Mouse (Mus musculus) heart, embryonic 13.5 days (tissue): Measurements from ENCODE around the gene Nlgn2. TPM values are rescaled to one million over a fixed set of nuclear protein-coding genes. Genes with fewer than 3 reads are reported as not detected.
"Not testable (repeated sequence)": the region's sequence is repeated elsewhere in the genome, so short reads cannot be mapped to it uniquely, and the experiment has no call there.

Experiments
- ATAC-seq: fragments of 200-750 bp; cut with Nextera tagmentation; 2 replicates; pipeline ENCODE4 v1.8.0; 2017; ENCODE audit warnings: moderate TSS enrichment; ENCODE audit not compliant: insufficient number of reproducible peaks, low FRiP score, low TSS enrichment; ENCODE audit errors: extremely low read depth
- H3K27ac ChIP-seq: fragments of 300-500 bp; sonication (generic); replicated peaks from 2 replicates; pipeline ENCODE4 v1.5.1; 2015; ENCODE audit warnings: moderate library complexity, mild to moderate bottlenecking, inconsistent platforms
- H3K27me3 ChIP-seq: fragments of 300-500 bp; sonication (generic); replicated peaks from 2 replicates; pipeline ENCODE4 v1.6.1; 2015; ENCODE audit warnings: mild to moderate bottlenecking, inconsistent platforms
- H3K36me3 ChIP-seq: fragments of 300-500 bp; sonication (generic); 2 replicates; pipeline ENCODE4 v1.6.1; 2015; ENCODE audit warnings: mild to moderate bottlenecking, inconsistent platforms
- H3K4me1 ChIP-seq: fragments of 300-500 bp; sonication (generic); 2 replicates; pipeline ENCODE4 v1.6.1; 2015; ENCODE audit warnings: inconsistent platforms
- H3K4me2 ChIP-seq: fragments of 300-500 bp; sonication (generic); 2 replicates; pipeline ENCODE4 v1.6.1; 2015; ENCODE audit warnings: inconsistent platforms, mild to moderate bottlenecking, moderate library complexity
- H3K4me3 ChIP-seq: fragments of 300-500 bp; sonication (generic); 2 replicates; pipeline ENCODE4 v1.5.1; 2015; ENCODE audit warnings: moderate library complexity, mild to moderate bottlenecking, inconsistent platforms
- H3K9ac ChIP-seq: fragments of 300-500 bp; sonication (generic); 2 replicates; pipeline ENCODE4 v1.6.1; 2015; ENCODE audit warnings: inconsistent platforms, mild to moderate bottlenecking, moderate library complexity
- H3K9me3 ChIP-seq: fragments of 300-500 bp; sonication (generic); 2 replicates; pipeline ENCODE4 v1.6.1; 2016; ENCODE audit warnings: inconsistent platforms
- WGBS: fragments of 180-500 bp; shearing (Covaris S2); methylation state at CpG from one replicate; pipeline ENCODE4 v1.1.7; 2015; ENCODE audit warnings: mixed read lengths; 5-methylcytosine and 5-hydroxymethylcytosine counted together
- polyA plus RNA-seq: library from polyadenylated mRNA; unstranded; fragments of >200 nt; fragmentation: Nextera tagmentation; extraction: Ambion mirVana; gene quantifications from 2 replicates; pipeline ENCODE4 v1.2.1, GENCODE M21; 2015

The Nlgn2 gene
- polyA plus RNA-seq, 1 experiment from 2014 or later: 2.4 TPM

DNA sequence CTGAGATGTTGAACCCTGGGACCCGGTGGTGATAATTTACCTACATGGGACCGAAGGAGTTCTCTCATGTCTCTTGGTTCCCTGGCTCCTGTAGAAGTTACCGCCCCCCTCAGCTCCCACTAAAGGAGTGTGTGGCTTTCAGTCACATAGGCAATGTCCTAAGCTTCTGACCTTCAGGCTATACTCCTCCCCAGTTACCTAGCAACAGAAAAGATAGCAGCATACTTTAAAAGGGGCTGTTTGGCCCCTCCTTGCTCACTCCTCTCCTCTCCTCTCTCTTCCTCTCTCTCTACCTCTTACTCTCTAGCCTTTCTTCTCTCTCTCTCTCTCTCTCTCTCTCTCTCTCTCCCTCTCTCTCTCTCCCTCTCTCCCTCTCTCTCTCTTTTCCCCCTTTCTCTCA lies 26.1 kb upstream of the Nlgn2 start:
- not testable (repeated sequence) for H3K36me3 ChIP-seq, H3K9me3 ChIP-seq, H3K9ac ChIP-seq, H3K4me3 ChIP-seq, ATAC-seq, H3K4me2 ChIP-seq
- WGBS: 54% methylated on average over 3 of the region's 3 CpGs
- Histone ChIP-seq H3K27ac (peak overlapping the region; percentile 65), H3K4me1 (peaks cover 14% of the 10 kb centered on the region), H3K27me3 (peaks cover 14% of the 10 kb centered on the region)

GRCm38 (mm10) chr11:69858113-69858998 lies 20.8 kb upstream of the Nlgn2 start, which contains the start of gene Tnk1:
Gene Tnk1, minus strand, starts transcription at chr11:69858730.
- Histone ChIP-seq H3K27ac (no peak within 1 kb of the TSS), H3K4me2 (0 out of 2 replicates have a peak within 1 kb of the TSS, but pooled peaks have one; percentile 2), H3K27me3 (peaks cover 39% of the 10 kb centered on the region), H3K4me3 (0 out of 2 replicates have a peak within 1 kb of the TSS, but pooled peaks have one; percentile 3), H3K36me3 (no peaks in the 10 kb centered on the region), H3K4me1 (peaks cover 21% of the 10 kb centered on the region), H3K9me3 (no peaks in the 10 kb centered on the region), H3K9ac (no peak within 1 kb of the TSS)
- 26% methylated on average over 30 of the region's 30 CpGs for WGBS
- no peak for ATAC-seq

DNA sequence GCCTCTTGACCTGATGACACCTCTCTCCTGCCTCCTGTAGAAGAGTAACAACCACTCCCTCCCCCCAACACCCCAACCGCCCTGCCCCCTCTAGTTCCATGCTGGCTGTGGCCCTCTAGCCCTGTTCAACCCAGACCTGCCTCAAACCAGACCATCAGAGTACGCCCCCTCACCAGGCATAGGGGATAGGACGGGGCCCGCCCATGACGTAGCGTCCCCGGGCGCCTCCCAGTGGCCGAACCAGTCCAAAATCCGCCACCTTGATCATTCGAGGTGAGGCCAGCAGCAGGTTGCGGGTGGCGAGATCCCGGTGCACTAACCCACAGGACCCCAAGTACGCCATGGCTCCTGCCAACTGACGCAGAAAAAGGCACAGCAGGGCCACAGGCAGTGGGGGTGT lies 17.8 kb upstream of the Nlgn2 start:
- Histone ChIP-seq H3K36me3 (peaks cover 23% of the 10 kb centered on the region), H3K27me3 (peaks cover 39% of the 10 kb centered on the region), H3K9ac (0 out of 2 replicates have a peak overlapping the region, but pooled peaks have one; percentile 3), H3K4me2 (peak overlapping the region; percentile 40), H3K27ac (peak overlapping the region; percentile 51), H3K4me1 (peaks cover 30% of the 10 kb centered on the region), H3K4me3 (no peak overlapping the region), H3K9me3 (no peaks in the 10 kb centered on the region)
- 23% methylated on average over 16 of the region's 16 CpGs for WGBS
- no peak; the same call in 1 of the 2 replicates for ATAC-seq

DNA sequence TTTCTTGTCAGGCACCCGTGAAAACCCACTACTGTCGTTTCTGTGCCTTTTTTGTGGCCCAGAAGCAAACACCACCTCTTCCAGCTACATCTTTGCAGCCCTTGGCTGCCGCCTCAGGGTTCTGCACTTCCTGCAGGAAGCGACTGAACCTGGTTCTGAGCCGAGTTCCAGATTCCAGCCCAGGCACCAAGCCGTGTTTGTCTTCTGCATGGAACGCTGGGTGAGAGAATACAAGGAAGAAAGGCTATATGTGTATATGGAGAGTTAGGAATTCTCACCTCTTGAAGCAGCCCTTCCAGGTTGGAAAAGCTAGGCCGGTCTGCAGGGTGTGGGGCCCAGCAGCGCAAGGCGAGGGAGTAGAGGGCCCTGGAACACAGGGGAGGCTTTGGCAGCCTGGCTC lies 17.1 kb upstream of the Nlgn2 start:
- peaks cover 30% of the 10 kb centered on the region for H3K36me3 ChIP-seq
- no peak for ATAC-seq
- 0 out of 2 replicates have a peak overlapping the region, but pooled peaks have one; percentile 3 for H3K9ac ChIP-seq
- no peak overlapping the region for H3K4me3 ChIP-seq
- WGBS: 68% methylated on average over 10 of the region's 10 CpGs
- peak overlapping the region; percentile 40; the same call in 1 of the 2 replicates for H3K4me2 ChIP-seq
- peak overlapping the region; percentile 51; the same call in 1 of the 2 replicates for H3K27ac ChIP-seq
- peaks cover 34% of the 10 kb centered on the region for H3K4me1 ChIP-seq
- H3K9me3 ChIP-seq: no peaks in the 10 kb centered on the region
- H3K27me3 ChIP-seq: peaks cover 35% of the 10 kb centered on the region

- 39% methylated on average over 7 of the region's 7 CpGs for WGBS
- Histone ChIP-seq H3K9me3 (no peaks in the 10 kb centered on the region), H3K4me3 (no peak overlapping the region), H3K27me3 (peaks cover 28% of the 10 kb centered on the region), H3K4me1 (peaks cover 38% of the 10 kb centered on the region), H3K36me3 (peaks cover 37% of the 10 kb centered on the region), H3K9ac (no peak overlapping the region), H3K4me2 (peak overlapping the region; percentile 34; the same call in 1 of the 2 replicates), H3K27ac (peak overlapping the region; percentile 66)
- peak; percentile 91 for ATAC-seq
These were observed 16.4 kb upstream of the Nlgn2 start for GRCm38 (mm10) chr11:69853994-69854393.

GRCm38 (mm10) chr11:69850754-69851153 lies 13.2 kb upstream of the Nlgn2 start:
- Histone ChIP-seq H3K9me3 (no peaks in the 10 kb centered on the region), H3K27ac (no peak overlapping the region), H3K4me3 (no peak overlapping the region), H3K4me2 (no peak overlapping the region), H3K36me3 (peaks cover 51% of the 10 kb centered on the region), H3K4me1 (peaks cover 59% of the 10 kb centered on the region), H3K9ac (no peak overlapping the region), H3K27me3 (0 out of 2 replicates have a peak, but pooled peaks cover 3% of the 10 kb centered on the region)
- 76% methylated on average over 8 of the region's 8 CpGs for WGBS
- ATAC-seq: no peak

DNA sequence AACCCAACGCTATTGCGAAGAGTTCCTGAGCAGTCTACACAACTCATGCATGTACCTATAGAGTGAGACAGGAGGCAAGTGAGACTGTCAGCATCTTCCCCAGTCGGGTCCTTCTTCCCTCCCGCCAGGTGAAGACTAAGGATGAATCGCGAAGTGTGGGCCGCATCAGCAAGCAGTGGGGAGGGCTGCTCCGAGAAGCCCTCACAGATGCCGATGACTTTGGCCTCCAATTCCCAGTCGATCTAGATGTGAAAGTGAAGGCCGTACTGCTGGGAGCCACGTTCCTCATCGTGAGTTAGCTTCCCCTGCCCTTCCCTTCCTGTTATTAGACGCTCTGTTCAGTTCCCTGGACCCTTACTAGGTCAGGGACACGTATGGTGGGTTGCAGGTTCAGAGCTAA lies 12.3 kb upstream of the Nlgn2 start:
- WGBS: 90% methylated on average over 15 of the region's 15 CpGs
- H3K4me2 ChIP-seq: no peak overlapping the region

DNA sequence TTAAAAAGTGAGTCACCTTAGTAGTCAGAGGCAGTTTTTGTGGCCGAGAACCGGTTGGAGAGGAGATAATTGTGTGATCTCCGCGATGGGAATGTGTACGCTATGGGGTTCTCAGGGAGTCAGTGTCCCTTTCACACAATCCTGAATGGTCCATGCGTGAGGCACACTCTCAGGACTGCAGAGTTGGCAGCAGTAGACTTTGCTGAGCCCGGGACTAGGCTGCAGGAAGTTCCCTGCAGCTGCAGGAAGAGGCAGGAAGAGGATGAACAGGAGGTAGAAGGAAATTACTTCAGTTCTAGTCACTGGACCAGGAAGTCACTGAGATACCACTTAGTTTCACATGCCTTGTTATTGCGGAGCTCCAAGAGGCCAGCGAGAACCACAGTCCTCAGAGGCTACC lies 11.5 kb upstream of the Nlgn2 start:
- Histone ChIP-seq H3K27ac (peak overlapping the region; percentile 31), H3K36me3 (peaks cover 51% of the 10 kb centered on the region)
- WGBS: 79% methylated on average over 9 of the region's 9 CpGs

More for the DNA sequence above, 12.3 kb upstream of the Nlgn2 start:
- H3K9me3 ChIP-seq: no peaks in the 10 kb centered on the region
- peaks cover 51% of the 10 kb centered on the region for H3K36me3 ChIP-seq
- no peaks in the 10 kb centered on the region for H3K27me3 ChIP-seq
- 0 out of 2 replicates have a peak overlapping the region, but pooled peaks have one; percentile 31 for H3K27ac ChIP-seq
- H3K4me3 ChIP-seq: no peak overlapping the region
- no peak for ATAC-seq
- H3K9ac ChIP-seq: no peak overlapping the region
- H3K4me1 ChIP-seq: peaks cover 56% of the 10 kb centered on the region

DNA sequence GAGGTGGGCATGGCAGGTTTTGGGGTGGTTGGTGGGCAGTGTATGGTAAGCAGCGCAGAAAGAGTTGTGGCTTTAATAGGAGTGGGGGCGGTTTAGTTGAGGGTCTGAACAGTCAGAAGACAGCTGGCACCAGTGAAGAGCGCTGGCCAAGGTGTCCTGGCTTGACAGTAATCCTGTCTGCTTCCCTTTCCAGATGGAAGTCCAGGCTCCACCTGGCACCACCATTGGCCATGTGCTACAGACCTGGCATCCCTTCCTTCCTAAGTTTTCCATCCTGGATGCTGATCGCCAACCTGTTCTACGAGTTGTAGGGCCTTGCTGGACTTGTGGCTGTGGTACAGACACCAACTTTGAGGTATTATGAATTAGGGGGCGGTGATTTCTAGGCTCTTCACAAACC lies 10.4 kb upstream of the Nlgn2 start:
- no peak for ATAC-seq

More for the DNA sequence above, 11.5 kb upstream of the Nlgn2 start:
- H3K4me3 ChIP-seq: no peak overlapping the region
- H3K4me1 ChIP-seq: peaks cover 52% of the 10 kb centered on the region
- no peak overlapping the region for H3K9ac ChIP-seq
- H3K9me3 ChIP-seq: no peaks in the 10 kb centered on the region
- peak overlapping the region; percentile 24 for H3K4me2 ChIP-seq
- no peaks in the 10 kb centered on the region for H3K27me3 ChIP-seq
- ATAC-seq: no peak

DNA sequence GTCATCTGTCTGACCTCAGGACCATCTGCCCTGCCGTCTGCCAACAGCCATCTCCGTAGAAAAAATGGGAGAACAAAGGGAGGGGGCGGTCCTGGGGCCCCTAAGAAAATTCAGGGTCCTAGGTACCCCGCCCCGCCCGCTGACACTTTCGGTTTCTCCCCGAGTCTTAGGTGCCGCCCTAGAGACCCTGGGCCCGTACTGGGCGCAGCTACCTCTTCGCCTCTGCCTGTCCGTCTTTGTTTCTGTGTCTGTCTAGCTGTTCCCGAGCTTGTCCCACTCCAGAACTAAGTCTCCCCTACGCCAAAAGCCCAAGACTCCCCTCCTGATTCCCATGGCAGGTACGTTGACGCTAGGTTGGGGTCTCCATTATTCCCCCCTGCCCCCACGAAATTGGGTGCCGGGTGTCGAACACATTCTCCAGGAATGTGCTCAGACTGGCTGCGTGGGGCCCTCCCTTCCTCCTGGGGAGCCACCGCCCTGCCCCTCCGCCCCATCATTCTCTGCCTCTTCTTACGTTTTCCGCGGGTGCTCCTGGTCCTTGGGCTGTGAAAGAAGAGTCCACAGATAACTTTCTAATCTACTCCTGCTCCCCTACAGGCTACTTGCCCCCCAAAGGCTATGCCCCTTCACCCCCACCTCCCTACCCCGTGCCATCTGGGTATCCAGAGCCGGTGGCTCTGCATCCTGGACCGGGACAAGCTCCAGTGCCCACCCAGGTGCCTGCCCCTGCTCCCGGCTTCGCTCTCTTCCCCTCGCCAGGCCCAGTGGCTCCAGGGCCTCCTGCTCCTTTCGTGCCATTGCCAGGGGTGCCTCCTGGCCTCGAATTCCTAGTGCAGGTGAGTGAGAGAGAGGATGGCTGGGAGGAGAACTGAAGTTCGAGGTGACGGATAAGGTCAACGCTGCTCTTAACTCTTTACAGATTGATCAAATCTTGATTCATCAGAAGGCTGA lies 9.4 kb upstream of the Nlgn2 start:
- H3K4me2 ChIP-seq: peak overlapping the region; percentile 89
- H3K27ac ChIP-seq: peak overlapping the region; percentile 97
- no peaks in the 10 kb centered on the region for H3K9me3 ChIP-seq
- no peaks in the 10 kb centered on the region for H3K27me3 ChIP-seq
- 12% methylated on average over 37 of the region's 37 CpGs for WGBS
- ATAC-seq: peak; percentile 34
- peaks cover 38% of the 10 kb centered on the region for H3K4me1 ChIP-seq
- peaks cover 45% of the 10 kb centered on the region for H3K36me3 ChIP-seq
- H3K4me3 ChIP-seq: peak overlapping the region; percentile 88
- peak overlapping the region; percentile 94 for H3K9ac ChIP-seq

More for the DNA sequence above, 10.4 kb upstream of the Nlgn2 start:
- Histone ChIP-seq H3K9ac (peak overlapping the region; percentile 94; the same call in 1 of the 2 replicates), H3K4me1 (peaks cover 47% of the 10 kb centered on the region), H3K27ac (no peak overlapping the region), H3K27me3 (no peaks in the 10 kb centered on the region), H3K4me2 (peak overlapping the region; percentile 89), H3K4me3 (peak overlapping the region; percentile 88), H3K36me3 (peaks cover 51% of the 10 kb centered on the region), H3K9me3 (no peaks in the 10 kb centered on the region)
- 97% methylated on average over 6 of the region's 6 CpGs for WGBS
